Mouse (Mus musculus): ENCODE measurements around the gene Col4a3.

DNA sequence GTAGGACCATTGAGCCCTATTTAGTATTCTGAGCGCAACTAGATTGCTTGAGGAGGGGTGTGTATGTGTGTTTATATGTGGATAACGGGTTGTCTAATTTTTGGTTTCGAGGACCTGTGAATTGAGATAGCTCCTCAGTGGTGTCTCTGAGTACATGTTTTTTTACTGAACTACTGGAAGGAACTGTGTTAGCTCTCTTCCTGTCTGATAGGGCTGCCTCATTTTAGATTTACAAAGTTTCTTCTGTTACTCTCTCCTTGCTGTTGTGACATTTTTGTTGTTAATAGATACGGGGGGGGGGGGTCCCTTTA is 139.1 kb downstream of the Col4a3 start:
- TF ChIP-seq CTCF (IDR thresholded peaks at IDR 0.05; ENCODE audit: low read depth) (no peak), EP300 (IDR thresholded peaks at IDR 0.05; ENCODE audit: low read depth) (no peak)

Measured in heart, postnatal 0 days (tissue).